Mouse (Mus musculus): Measurements from ENCODE around the gene Oxa1l. TPM values are rescaled to one million over a fixed set of nuclear protein-coding genes. Genes with fewer than 3 reads are reported as not detected.
A peak's percentile ranks its signal among the peaks of the same experiment; 100 is the strongest.

Oxa1l gene
- total and polyA plus RNA-seq, 3 experiments, result 43.3 to 143 TPM; not detected in 1

DNA sequence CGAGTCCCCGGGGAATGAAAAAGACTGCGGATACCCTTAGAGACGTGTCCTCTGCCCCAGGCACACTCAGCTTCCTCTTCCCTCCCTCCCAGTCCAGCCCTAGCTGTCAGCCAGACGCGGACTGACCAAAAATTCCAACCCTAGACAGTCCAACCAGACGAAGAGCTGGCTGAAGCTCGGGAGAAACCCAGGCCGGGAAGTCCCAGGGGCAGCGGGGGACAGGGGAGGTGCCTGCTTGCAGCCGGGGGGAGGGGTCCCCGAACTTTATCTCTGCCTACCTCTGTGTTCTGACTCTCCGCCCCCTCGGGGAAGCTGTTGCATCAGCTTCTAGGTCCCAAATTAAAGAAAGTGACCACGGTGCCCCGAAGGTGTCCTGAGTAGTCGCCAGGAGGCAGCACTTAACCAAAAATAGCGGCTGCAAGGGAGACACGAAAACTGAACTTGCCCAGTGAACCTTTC is 57.0 kb downstream of the Oxa1l start, which contains the start of gene Slc7a7:
Gene Slc7a7, minus strand, starts transcription at position 158 of the 459 bp plus-strand sequence.
- DNase-seq (ENCODE audit: low read depth, low spot score), result peak; percentile 97
- Histone ChIP-seq H3K9ac (ENCODE audit: control insufficient read depth, low read depth, low read length, poor library complexity, severe bottlenecking) (peak within 1 kb of the TSS; percentile 86), H3K4me3 (ENCODE audit: control insufficient read depth in 1 of 2, insufficient read depth in 1 of 2, low read depth in 2 of 2, low read length in 2 of 2) (peak within 1 kb of the TSS; percentile 64 to 75), H3K79me2 (ENCODE audit: control insufficient read depth, insufficient read depth, low read length, poor library complexity) (peaks cover 12% of the 10 kb centered on the region), H3K36me3 (ENCODE audit: control insufficient read depth in 1 of 2, insufficient read depth in 2 of 2, low read length in 2 of 2) (peaks cover 0 to 13% of the 10 kb centered on the region in 2 experiments; a peak in 2 of 4 replicates), H3K27me3 (ENCODE audit: control insufficient read depth in 1 of 2, insufficient read depth in 2 of 2, low read length in 2 of 2) (no peaks in the 10 kb centered on the region), H3K4me1 (ENCODE audit: control insufficient read depth in 1 of 2, insufficient read depth in 2 of 2, low read length in 2 of 2) (peaks cover 3 to 18% of the 10 kb centered on the region in 2 experiments), H3K9me3 (replicated peaks; ENCODE audit: insufficient read depth, low read length) (no peaks in the 10 kb centered on the region), H3K27ac (ENCODE audit: control insufficient read depth, low read depth, low read length) (peak within 1 kb of the TSS; percentile 89)
- TF ChIP-seq ETS1 (IDR thresholded peaks at IDR 0.05; ENCODE audit: low read depth, low read length) (peak; percentile 78), CTCF (IDR thresholded peaks at IDR 0.05 in 2 of 3, conservative IDR thresholded peaks at IDR 0.05 in 1 of 3; ENCODE audit: control insufficient read depth in 1 of 3, insufficient read depth in 1 of 3, low read depth in 2 of 3, low read length in 3 of 3, poor library complexity in 1 of 3, severe bottlenecking in 1 of 3) (peak; percentile 59 to 99 (median 81); a peak in 5 of 6 replicates), MXI1 (IDR thresholded peaks at IDR 0.05; ENCODE audit: low read depth, low read length) (peak; percentile 64; the same call in 1 of the 2 replicates), MYB (IDR thresholded peaks at IDR 0.05; ENCODE audit: low read depth, low read length) (no peak), POLR2A (IDR thresholded peaks at IDR 0.05; ENCODE audit: control insufficient read depth in 1 of 2, insufficient read depth in 1 of 2, low read depth in 1 of 2, low read length in 2 of 2, poor library complexity in 1 of 2) (peak; percentile 78 to 82; a peak in 3 of 4 replicates), KAT2A (conservative IDR thresholded peaks at IDR 0.05; ENCODE audit: low read depth, low read length) (no peak; the same call in 1 of the 2 replicates), USF2 (IDR thresholded peaks at IDR 0.05; ENCODE audit: borderline replicate concordance in 1 of 2, insufficient read depth in 1 of 2, low read depth in 1 of 2, low read length in 2 of 2) (no peak), NELFE (IDR thresholded peaks at IDR 0.05; ENCODE audit: low read depth, low read length) (peak; percentile 72), MAX (IDR thresholded peaks at IDR 0.05; ENCODE audit: low read length) (peak; percentile 26; the same call in 1 of the 2 replicates), ZC3H11A (IDR thresholded peaks at IDR 0.05; ENCODE audit: low read depth, low read length) (peak; percentile 90), HCFC1 (IDR thresholded peaks at IDR 0.05; ENCODE audit: low read depth, low read length) (peak; percentile 68), TCF12 (IDR thresholded peaks at IDR 0.05; ENCODE audit: low read depth, low read length) (peak; percentile 62; the same call in 1 of the 2 replicates), E2F4 (IDR thresholded peaks at IDR 0.05; ENCODE audit: borderline replicate concordance, low read depth, low read length) (no peak), NRF1 (IDR thresholded peaks at IDR 0.05; ENCODE audit: insufficient read depth, low read depth, low read length, poor library complexity, severe bottlenecking) (0 out of 2 replicates have a peak, but pooled peaks have one; percentile 12), MAFK (IDR thresholded peaks at IDR 0.05; ENCODE audit: borderline replicate concordance, low read depth, low read length) (no peak), EP300 (IDR thresholded peaks at IDR 0.05; ENCODE audit: low read depth in 1 of 2, low read length in 2 of 2) (peak in 1 of 2 experiments; percentile 78; a peak in 2 of 4 replicates), POLR2AphosphoS2 (IDR thresholded peaks at IDR 0.05; ENCODE audit: low read length) (peak; percentile 87), TBP (IDR thresholded peaks at IDR 0.05; ENCODE audit: low read depth, low read length) (peak; percentile 80; the same call in 1 of the 2 replicates), RAD21 (IDR thresholded peaks at IDR 0.05; ENCODE audit: low read depth, low read length) (peak; percentile 96), JUND (IDR thresholded peaks at IDR 0.05; ENCODE audit: low read depth, low read length) (0 out of 2 replicates have a peak, but pooled peaks have one; percentile 12), USF1 (IDR thresholded peaks at IDR 0.05; ENCODE audit: low read depth, low read length) (no peak), RCOR1 (IDR thresholded peaks at IDR 0.05; ENCODE audit: low read depth, low read length) (peak; percentile 53; the same call in 1 of the 2 replicates), MAZ (IDR thresholded peaks at IDR 0.05; ENCODE audit: low read depth, low read length) (peak; percentile 79; the same call in 1 of the 2 replicates), SIN3A (IDR thresholded peaks at IDR 0.05; ENCODE audit: low read length) (peak; percentile 94), SMC3 (IDR thresholded peaks at IDR 0.05; ENCODE audit: low read depth, low read length) (peak; percentile 95), TAL1 (IDR thresholded peaks at IDR 0.05; ENCODE audit: low read length) (no peak), MEF2A (IDR thresholded peaks at IDR 0.05; ENCODE audit: extremely low read depth, insufficient replicate concordance, low read depth, low read length, poor library complexity, severe bottlenecking) (no peak), ZNF384 (IDR thresholded peaks at IDR 0.05; ENCODE audit: low read depth, low read length) (peak; percentile 52; the same call in 1 of the 2 replicates), ELF1 (IDR thresholded peaks at IDR 0.05; ENCODE audit: low read depth, low read length) (no peak), ZMIZ1 (IDR thresholded peaks at IDR 0.05; ENCODE audit: low read depth, low read length) (peak; percentile 74; the same call in 1 of the 2 replicates), GATA1 (IDR thresholded peaks at IDR 0.05; ENCODE audit: low read depth, low read length) (peak; percentile 39; the same call in 1 of the 2 replicates), ZKSCAN1 (IDR thresholded peaks at IDR 0.05; ENCODE audit: low read depth, low read length) (no peak), BHLHE40 (IDR thresholded peaks at IDR 0.05; ENCODE audit: borderline replicate concordance, low read depth, low read length) (no peak), CHD2 (IDR thresholded peaks at IDR 0.05; ENCODE audit: low read length) (no peak; the same call in 1 of the 2 replicates), UBTF (IDR thresholded peaks at IDR 0.05; ENCODE audit: borderline replicate concordance, insufficient read depth, low read depth, low read length) (no peak), CHD1 (IDR thresholded peaks at IDR 0.05; ENCODE audit: low read depth, low read length) (no peak)
